Mouse (Mus musculus): ENCODE measurements around the gene Pkp2.

DNA sequence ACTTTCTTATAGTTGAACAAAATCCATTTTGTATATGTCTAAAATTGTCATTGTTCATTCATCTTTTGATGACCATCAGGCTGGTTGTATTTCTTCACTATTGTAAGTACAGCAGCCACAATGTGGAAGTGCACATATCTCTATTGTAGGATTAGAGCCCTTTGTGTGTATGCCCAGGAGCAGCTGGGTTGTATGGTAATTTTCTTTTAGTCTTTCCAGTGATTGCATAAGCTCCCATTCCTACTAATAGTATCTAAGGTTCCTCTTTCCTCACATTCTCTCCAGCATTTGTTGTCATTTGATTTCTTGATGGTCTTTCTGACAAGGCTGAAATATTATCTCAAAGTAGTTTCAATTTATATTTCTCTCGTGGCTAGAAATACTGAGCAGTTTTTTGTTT lies 42.1 kb downstream of the Pkp2 start:
- TF ChIP-seq CTCF (IDR thresholded peaks at IDR 0.05; ENCODE audit: control insufficient read depth, insufficient read depth, insufficient replicate concordance, low read depth, low read length) (no peak), POLR2A (IDR thresholded peaks at IDR 0.05; ENCODE audit: control insufficient read depth, low read depth, low read length) (no peak)

Measured in testis, adult 2 months (tissue).